Mouse (Mus musculus) retina, adult 2 months (tissue): ENCODE measurements around the gene Olfr71.
A peak's percentile ranks its signal among the peaks of the same experiment; 100 is the strongest.

Experiments used
- DNase-seq: peaks from one replicate; pipeline ENCODE4 v3.0.0-alpha.2; 2012; ENCODE audit warnings: low read depth, low spot score

Gene Olfr71

DNA sequence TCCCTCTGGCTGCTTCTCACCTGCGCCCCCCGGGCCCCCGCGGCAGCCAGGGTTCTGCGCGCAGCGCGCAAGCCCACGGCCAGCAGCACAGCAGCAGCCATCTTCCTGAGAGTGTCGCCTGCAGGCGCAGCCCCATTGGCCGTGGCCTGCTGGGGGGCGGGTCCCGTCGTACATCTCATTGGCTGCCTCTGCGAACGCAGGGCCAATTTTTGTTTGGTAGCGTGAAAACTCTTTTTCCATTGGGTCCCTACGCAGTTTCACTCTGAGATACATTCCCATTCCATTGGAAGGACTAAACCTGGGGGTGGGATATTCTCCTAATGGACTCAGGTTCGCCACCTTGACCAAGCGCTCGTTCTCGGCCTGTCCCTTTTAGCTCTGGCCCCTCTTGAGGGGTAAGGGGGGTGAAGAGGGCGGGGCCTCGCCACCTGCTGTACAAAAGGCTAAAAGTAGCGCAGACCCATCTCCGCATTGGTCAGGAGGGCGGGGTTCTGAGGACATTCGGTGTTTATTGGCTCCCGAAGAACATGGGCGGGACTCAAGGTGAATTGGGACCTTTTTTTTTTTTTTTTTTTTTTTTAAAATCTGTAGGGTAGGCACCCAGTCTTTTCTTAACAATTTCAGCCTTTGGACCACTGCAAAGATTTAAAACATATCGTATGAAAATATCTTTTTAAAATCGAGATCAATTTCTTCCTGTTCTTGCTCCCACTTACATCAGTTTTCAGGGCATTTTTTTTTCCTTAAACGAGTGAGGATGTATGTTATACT is 53.5 kb downstream of the Olfr71 start, which contains the start of gene Hint2:
TSS of gene Hint2 (minus strand) at position 128 of the 771 bp plus-strand sequence.
- peak; percentile 90 for DNase-seq

DNA sequence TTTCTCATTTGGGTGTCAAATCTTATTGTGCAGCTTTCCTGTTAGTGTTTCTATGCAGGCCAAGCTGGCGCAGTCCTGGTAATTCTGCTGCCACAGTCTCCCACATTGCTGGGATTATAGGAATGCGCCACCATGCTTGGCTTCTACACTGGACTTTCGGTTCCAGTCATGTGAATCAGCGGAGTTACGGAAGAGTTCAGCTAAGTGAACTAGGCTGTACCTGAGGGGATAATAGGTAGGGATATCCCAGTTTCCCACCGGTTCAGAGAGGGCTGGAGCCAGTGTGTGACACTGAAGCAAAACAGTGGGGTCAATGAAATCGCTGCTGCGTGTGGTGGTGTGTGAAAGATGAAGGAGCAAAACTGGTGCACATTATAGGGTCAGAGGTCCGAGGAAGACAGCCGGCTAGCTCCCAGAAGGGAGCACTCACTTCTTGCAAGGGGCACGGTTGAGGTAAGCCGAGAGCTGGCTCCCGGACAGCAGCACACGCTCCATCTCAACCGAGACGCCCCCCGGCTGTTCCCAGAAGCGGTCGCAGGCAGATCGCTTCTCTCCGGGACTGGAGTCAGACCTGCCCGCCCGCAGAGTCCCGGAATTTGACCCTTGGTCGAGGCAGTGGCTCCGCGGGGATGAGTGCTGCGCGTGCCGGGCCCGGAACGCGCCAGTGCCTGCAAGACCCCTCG is 54.3 kb downstream of the Olfr71 start:
- no peak for DNase-seq
